16 mouse cellular contexts compared by ENCODE assay signal in genomic region chr10:20550161-20550560, GRCm38 (mm10).
DNase-seq lines count a peak whose midpoint lies in the region; ATAC-seq and TF ChIP-seq lines count a peak whose summit lies in the region.
"Had no signal": no experiment of that assay in that cellular context is flagged by ENCODE, and none has a peak within 500 bp of the region (broad histone marks: within the 10 kb centered on the region; RNA-seq: fewer than 3 reads in every experiment).

No protein-coding gene starts in this region.

- no peak overlapping the region for H3K4me2 ChIP-seq in heart, embryonic 15.5 days
- no peak overlapping the region for H3K4me2 ChIP-seq in lung, postnatal 0 days (replicated peaks; ENCODE audit: low read depth, low read length)
- H3K4me2 ChIP-seq: embryonic facial prominence, embryonic 13.5 days; hindbrain, embryonic 13.5 days; limb, embryonic 12.5 days; liver, embryonic 12.5 days; lung, embryonic 15.5 days; stomach, embryonic 15.5 days had no signal

- peak; percentile 31; the same call in 1 of the 2 replicates for TF ChIP-seq EP300 in lung, postnatal 0 days (IDR thresholded peaks at IDR 0.05)

- no peaks in the 10 kb centered on the region for H3K36me3 ChIP-seq in heart, embryonic 15.5 days
- no peaks in the 10 kb centered on the region for H3K36me3 ChIP-seq in lung, postnatal 0 days (ENCODE audit: insufficient read depth, low read length)
- H3K36me3 ChIP-seq: embryonic facial prominence, embryonic 13.5 days; hindbrain, embryonic 13.5 days; limb, embryonic 12.5 days; liver, embryonic 12.5 days; lung, embryonic 15.5 days; stomach, embryonic 15.5 days had no signal

- DNase-seq in embryo, embryonic 10 days (ENCODE audit: low spot score): peak; percentile 28
- DNase-seq in embryo, embryonic 9.5 days (ENCODE audit: extremely low spot score): no peak
- no peak for DNase-seq in heart, postnatal 25 days (ENCODE audit: low spot score)
- peak; percentile 58 for DNase-seq in lung, postnatal 0 days (ENCODE audit: low spot score)
- DNase-seq in lung, postnatal 4 days: no peak
- DNase-seq: cerebellum, adult 9-11 months; retina, postnatal 1 day had no signal

- intact Hi-C loops in heart, postnatal 25 days (cut with DNase I): no loop called here

- peak overlapping the region; percentile 47 for H3K27ac ChIP-seq in heart, embryonic 15.5 days
- no peak overlapping the region for H3K27ac ChIP-seq in lung, postnatal 0 days (ENCODE audit: low read length)
- H3K27ac ChIP-seq: hindbrain, embryonic 13.5 days; limb, embryonic 12.5 days; liver, embryonic 12.5 days; stomach, embryonic 15.5 days had no signal

- no peak for ATAC-seq in heart, embryonic 15.5 days (replicated peaks; ENCODE audit: insufficient number of reproducible peaks, insufficient read depth, low FRiP score, low read depth)
- ATAC-seq in lung, postnatal 0 days: peak; percentile 31
- ATAC-seq in granulocyte monocyte progenitor cell, adult 5-6 weeks (replicated peaks; ENCODE audit: poor library complexity, severe bottlenecking): peak; percentile 36
- no peak for ATAC-seq in cerebellum, adult (ENCODE audit: insufficient number of reproducible peaks, low FRiP score, low TSS enrichment)
- ATAC-seq: liver, embryonic 12.5 days had no signal

- no peaks in the 10 kb centered on the region for H3K27me3 ChIP-seq in heart, embryonic 15.5 days
- H3K27me3 ChIP-seq in lung, postnatal 0 days (replicated peaks; ENCODE audit: insufficient read depth, low read length): no peaks in the 10 kb centered on the region
- H3K27me3 ChIP-seq: hindbrain, embryonic 13.5 days; lung, embryonic 15.5 days; stomach, embryonic 15.5 days had no signal

- H3K4me3 ChIP-seq in heart, embryonic 15.5 days: no peak overlapping the region
- no peak overlapping the region for H3K4me3 ChIP-seq in lung, postnatal 0 days (ENCODE audit: low read depth, low read length)
- H3K4me3 ChIP-seq: embryonic facial prominence, embryonic 13.5 days; hindbrain, embryonic 13.5 days; limb, embryonic 12.5 days; liver, embryonic 12.5 days; lung, embryonic 15.5 days; stomach, embryonic 15.5 days had no signal

- H3K9ac ChIP-seq in heart, embryonic 15.5 days: no peak overlapping the region
- H3K9ac ChIP-seq in lung, postnatal 0 days (replicated peaks; ENCODE audit: low read depth): no peak overlapping the region
- H3K9ac ChIP-seq: embryonic facial prominence, embryonic 13.5 days; hindbrain, embryonic 13.5 days; limb, embryonic 12.5 days; liver, embryonic 12.5 days; lung, embryonic 15.5 days; stomach, embryonic 15.5 days had no signal

- H3K9me3 ChIP-seq in heart, embryonic 15.5 days (replicated peaks): no peaks in the 10 kb centered on the region
- H3K9me3 ChIP-seq in lung, postnatal 0 days (ENCODE audit: low read length): no peaks in the 10 kb centered on the region
- H3K9me3 ChIP-seq: embryonic facial prominence, embryonic 13.5 days; hindbrain, embryonic 13.5 days; limb, embryonic 12.5 days; liver, embryonic 12.5 days; lung, embryonic 15.5 days; stomach, embryonic 15.5 days had no signal

- WGBS in heart, embryonic 15.5 days: 59% methylated on average over 5 of the region's 5 CpGs
- WGBS in lung, postnatal 0 days: 24% methylated on average over 5 of the region's 5 CpGs

- no peak for TF ChIP-seq CTCF in lung, postnatal 0 days (IDR thresholded peaks at IDR 0.05)

- peaks cover 30% of the 10 kb centered on the region for H3K4me1 ChIP-seq in heart, embryonic 15.5 days (replicated peaks)
- peaks cover 11% of the 10 kb centered on the region; the same call in 1 of the 2 replicates for H3K4me1 ChIP-seq in lung, postnatal 0 days (ENCODE audit: insufficient read depth, low read depth, low read length)

Comparison
In these comparisons a context has a peak if more than half of its experiments do, and no peak if none do; other contexts are left out.
1. DNase-seq: peak in embryo, embryonic 10 days (single experiment) and lung, postnatal 0 days (single experiment); none in embryo, embryonic 9.5 days (single experiment), heart, postnatal 25 days (single experiment) and lung, postnatal 4 days (0 of 2).
2. ATAC-seq: peak in lung, postnatal 0 days (single experiment) and granulocyte monocyte progenitor cell, adult 5-6 weeks (single experiment); none in heart, embryonic 15.5 days (single experiment) and cerebellum, adult (single experiment).